Mouse (Mus musculus): ENCODE data around the gene 1810062G17Rik. TPM values are rescaled to one million over a fixed set of nuclear protein-coding genes. Genes with fewer than 3 reads are reported as not detected.
A peak's percentile ranks its signal among the peaks of the same experiment; 100 is the strongest.

1810062G17Rik gene
- polyA plus RNA-seq, 3 experiments from 2014 or later = 1.7 to 2.9 (median 1.9) TPM

GRCm38 (mm10) chr3:36478776-36479175, 3.0 kb downstream of the 1810062G17Rik start:
- ATAC-seq = no peak

- no peak for ATAC-seq
These were observed 4.7 kb downstream of the 1810062G17Rik start for GRCm38 (mm10) chr3:36480486-36480885.

- no peak for ATAC-seq
These were observed 6.0 kb downstream of the 1810062G17Rik start for GRCm38 (mm10) chr3:36481776-36482193.

GRCm38 (mm10) chr3:36482940-36483339, 7.2 kb downstream of the 1810062G17Rik start:
- no peak for ATAC-seq

- no peak for ATAC-seq
These were observed 8.6 kb downstream of the 1810062G17Rik start for GRCm38 (mm10) chr3:36484292-36484691.

- no peak for ATAC-seq
These were observed 10.4 kb downstream of the 1810062G17Rik start for GRCm38 (mm10) chr3:36486176-36486575.

GRCm38 (mm10) chr3:36486881-36487280, 11.1 kb downstream of the 1810062G17Rik start:
- no peak for ATAC-seq

- ATAC-seq = no peak
These were observed 12.6 kb downstream of the 1810062G17Rik start for GRCm38 (mm10) chr3:36488367-36488766.

GRCm38 (mm10) chr3:36488899-36489589, 13.3 kb downstream of the 1810062G17Rik start:
- ATAC-seq = no peak

- ATAC-seq = no peak
These were observed 13.8 kb downstream of the 1810062G17Rik start for GRCm38 (mm10) chr3:36489590-36489910.

- ATAC-seq = no peak
These were observed 15.8 kb downstream of the 1810062G17Rik start for GRCm38 (mm10) chr3:36491535-36491934.

GRCm38 (mm10) chr3:36492716-36493391, 17.1 kb downstream of the 1810062G17Rik start:
- no peak for ATAC-seq

GRCm38 (mm10) chr3:36493641-36494283, 18.0 kb downstream of the 1810062G17Rik start:
- no peak for ATAC-seq

GRCm38 (mm10) chr3:36494613-36495012, 18.9 kb downstream of the 1810062G17Rik start:
- ATAC-seq = no peak

GRCm38 (mm10) chr3:36495436-36495835, 19.7 kb downstream of the 1810062G17Rik start:
- peak; percentile 89 for ATAC-seq

GRCm38 (mm10) chr3:36496273-36496672, 20.5 kb downstream of the 1810062G17Rik start:
- ATAC-seq = no peak

GRCm38 (mm10) chr3:36496746-36497145, 21.0 kb downstream of the 1810062G17Rik start:
- ATAC-seq = peak; percentile 45

- no peak for ATAC-seq
These were observed 22.5 kb downstream of the 1810062G17Rik start for GRCm38 (mm10) chr3:36498224-36498623.

- no peak for ATAC-seq
These were observed 23.7 kb downstream of the 1810062G17Rik start for GRCm38 (mm10) chr3:36499418-36499817.

GRCm38 (mm10) chr3:36500976-36501375, 25.2 kb downstream of the 1810062G17Rik start:
- no peak for ATAC-seq

- ATAC-seq = no peak
These were observed 25.8 kb downstream of the 1810062G17Rik start for GRCm38 (mm10) chr3:36501546-36501945.

- ATAC-seq = no peak
These were observed 29.6 kb downstream of the 1810062G17Rik start for GRCm38 (mm10) chr3:36505306-36505705.
